Mouse (Mus musculus) testis, postnatal 14 days (tissue): ENCODE measurements around the gene Pygm.

Experiments
- DNase-seq: peaks from one replicate; pipeline ENCODE4 v3.0.0; 2021; ENCODE audit warnings: low spot score

Pygm gene

GRCm38 (mm10) chr19:6409936-6410335 is 25.7 kb downstream of the Pygm start:
- DNase-seq, result no peak

GRCm38 (mm10) chr19:6412798-6413197 is 28.6 kb downstream of the Pygm start:
- DNase-seq, result no peak

GRCm38 (mm10) chr19:6415454-6415853 is 31.3 kb downstream of the Pygm start:
- no peak for DNase-seq

GRCm38 (mm10) chr19:6416124-6416770 is 32.0 kb downstream of the Pygm start:
- no peak for DNase-seq

GRCm38 (mm10) chr19:6416894-6417761 is 32.9 kb downstream of the Pygm start:
- DNase-seq, result no peak

- peak; percentile 89 for DNase-seq
Observed at GRCm38 (mm10) chr19:6418233-6418879, 34.2 kb downstream of the Pygm start, which contains the start of gene Nrxn2. TSS of gene Nrxn2 (plus strand) at chr19:6418731.

GRCm38 (mm10) chr19:6418984-6419692 is 34.9 kb downstream of the Pygm start:
- DNase-seq, result no peak

- DNase-seq, result no peak
Observed at GRCm38 (mm10) chr19:6419805-6420310, 35.7 kb downstream of the Pygm start.

- no peak for DNase-seq
Observed at GRCm38 (mm10) chr19:6420481-6421210, 36.4 kb downstream of the Pygm start.

- no peak for DNase-seq
Observed at GRCm38 (mm10) chr19:6421211-6421590, 37.0 kb downstream of the Pygm start.

GRCm38 (mm10) chr19:6422014-6422413 is 37.8 kb downstream of the Pygm start:
- no peak for DNase-seq

GRCm38 (mm10) chr19:6423241-6423640 is 39.0 kb downstream of the Pygm start:
- no peak for DNase-seq

GRCm38 (mm10) chr19:6424137-6424881 is 40.1 kb downstream of the Pygm start:
- no peak for DNase-seq

GRCm38 (mm10) chr19:6425595-6425994 is 41.4 kb downstream of the Pygm start:
- no peak for DNase-seq

GRCm38 (mm10) chr19:6426703-6427500 is 42.7 kb downstream of the Pygm start:
- no peak for DNase-seq

GRCm38 (mm10) chr19:6427653-6428434 is 43.6 kb downstream of the Pygm start:
- no peak for DNase-seq

- DNase-seq, result peak; percentile 59
Observed at GRCm38 (mm10) chr19:6428501-6429200, 44.5 kb downstream of the Pygm start.

- no peak for DNase-seq
Observed at GRCm38 (mm10) chr19:6443016-6443415, 58.8 kb downstream of the Pygm start.
